Mouse (Mus musculus) hindbrain, embryonic 16.5 days (tissue): Measurements from ENCODE around the gene Snph. TPM values are rescaled to one million over a fixed set of nuclear protein-coding genes. Genes with fewer than 3 reads are reported as not detected.
"Not testable (repeated sequence)": the region's sequence is repeated elsewhere in the genome, so short reads cannot be mapped to it uniquely, and the experiment has no call there.

ENCODE experiments used
- ATAC-seq: fragments of 200-750 bp; cut with Nextera tagmentation; 2 replicates; pipeline ENCODE4 v1.8.0; 2017; ENCODE audit warnings: moderate TSS enrichment, moderate library complexity
- H3K27ac ChIP-seq: fragments of 300-500 bp; sonication (generic); 2 replicates; pipeline ENCODE4 v1.5.1; 2014; ENCODE audit warnings: low read depth, mild to moderate bottlenecking, control low read depth, low read length, moderate library complexity
- H3K27me3 ChIP-seq: fragments of 300-500 bp; sonication (generic); replicated peaks from 2 replicates; pipeline ENCODE4 v1.6.1; 2014; ENCODE audit warnings: low read length; ENCODE audit not compliant: control insufficient read depth, insufficient read depth
- H3K36me3 ChIP-seq: fragments of 300-500 bp; sonication (generic); 2 replicates; pipeline ENCODE4 v1.6.1; 2014; ENCODE audit warnings: mild to moderate bottlenecking, low read length, moderate library complexity, mixed read lengths; ENCODE audit not compliant: control insufficient read depth, insufficient read depth
- H3K4me1 ChIP-seq: fragments of 300-500 bp; sonication (generic); 2 replicates; pipeline ENCODE4 v1.6.1; 2014; ENCODE audit warnings: low read depth, low read length; ENCODE audit not compliant: control insufficient read depth, insufficient read depth
- H3K4me2 ChIP-seq: fragments of 300-500 bp; sonication (generic); 2 replicates; pipeline ENCODE4 v1.6.1; 2014; ENCODE audit warnings: mild to moderate bottlenecking, low read length, control low read depth, moderate library complexity
- H3K4me3 ChIP-seq: fragments of 300-500 bp; sonication (generic); 2 replicates; pipeline ENCODE4 v1.5.1; 2014; ENCODE audit warnings: mild to moderate bottlenecking, low read length, control low read depth, moderate library complexity
- H3K9ac ChIP-seq: fragments of 300-500 bp; sonication (generic); 2 replicates; pipeline ENCODE4 v1.6.1; 2014; ENCODE audit warnings: low read depth, mild to moderate bottlenecking, control low read depth, low read length, moderate library complexity
- H3K9me3 ChIP-seq: fragments of 300-500 bp; sonication (generic); 2 replicates; pipeline ENCODE4 v1.6.1; 2014; ENCODE audit warnings: mild to moderate bottlenecking, low read length, moderate library complexity; ENCODE audit not compliant: control insufficient read depth
- WGBS: fragments of 180-500 bp; shearing (Covaris S2); extraction: QIAGEN DNeasy Blood & Tissue Kit; methylation state at CpG from one replicate; pipeline ENCODE4 v1.1.7; 2014; 5-methylcytosine and 5-hydroxymethylcytosine counted together
- polyA plus RNA-seq: library from polyadenylated mRNA; unstranded; fragments of >200 nt; fragmentation: Nextera tagmentation; extraction: Ambion mirVana; gene quantifications from 2 replicates; pipeline ENCODE4 v1.2.1, GENCODE M21; 2015

The Snph gene
- polyA plus RNA-seq, 1 experiment from 2014 or later: 24.8 TPM

- Histone ChIP-seq H3K4me2 (peak overlapping the region; percentile 84), H3K4me1 (peaks cover 22% of the 10 kb centered on the region), H3K27me3 (no peaks in the 10 kb centered on the region), H3K36me3 (no peaks in the 10 kb centered on the region), H3K4me3 (no peak overlapping the region; the same call in 1 of the 2 replicates), H3K27ac (no peak overlapping the region), H3K9me3 (no peaks in the 10 kb centered on the region), H3K9ac (no peak overlapping the region)
- no peak for ATAC-seq
- 35% methylated on average over 5 of the region's 5 CpGs for WGBS
These were observed 589 bp upstream of the Snph start for GRCm38 (mm10) chr2:151632982-151633381.

DNA sequence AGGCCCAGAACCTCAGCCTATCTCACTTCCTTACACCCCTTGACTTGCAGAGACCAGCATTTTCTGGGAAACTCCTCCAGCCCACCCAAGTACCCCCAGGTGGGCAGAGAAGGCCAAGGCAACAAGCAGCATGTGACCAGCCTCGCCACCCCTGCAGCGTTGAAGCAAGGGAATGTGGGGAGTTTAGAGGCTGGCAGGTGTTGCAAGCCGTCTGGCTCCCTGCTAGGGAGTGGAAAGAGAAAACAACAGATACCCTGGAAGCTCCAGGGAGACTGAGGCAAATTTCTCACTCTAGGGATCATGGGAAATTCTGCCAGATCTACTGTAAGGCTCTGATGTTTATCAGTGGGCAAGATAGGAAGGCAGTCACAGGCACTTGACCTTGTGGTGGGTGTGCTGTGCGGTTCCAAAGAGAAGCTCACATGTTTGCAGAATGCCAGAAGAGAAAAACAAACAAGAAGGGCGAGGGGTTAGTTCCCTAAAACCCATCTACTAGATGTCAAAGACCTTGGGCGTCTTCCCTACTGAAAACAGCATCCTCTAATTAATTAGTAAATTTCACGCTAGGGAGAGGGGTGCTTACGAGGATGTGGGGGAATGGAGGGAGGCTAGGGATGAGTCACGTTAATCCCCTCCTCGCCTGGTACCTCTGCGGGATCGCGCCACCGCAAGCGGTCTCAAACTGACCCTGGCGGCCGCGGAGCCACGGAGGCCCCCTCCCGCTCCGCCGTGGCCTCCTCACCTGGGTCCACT lies 811 bp downstream of the Snph start:
- peak overlapping the region; percentile 94 for H3K27ac ChIP-seq
- H3K9me3 ChIP-seq: no peaks in the 10 kb centered on the region
- no peaks in the 10 kb centered on the region for H3K36me3 ChIP-seq
- 3% methylated on average over 22 of the region's 22 CpGs for WGBS
- peak overlapping the region; percentile 84 for H3K4me2 ChIP-seq
- peaks cover 22% of the 10 kb centered on the region for H3K4me1 ChIP-seq
- ATAC-seq: 0 out of 2 replicates have a peak, but pooled peaks have one; percentile 5
- H3K4me3 ChIP-seq: peak overlapping the region; percentile 92
- H3K9ac ChIP-seq: peak overlapping the region; percentile 93
- H3K27me3 ChIP-seq: no peaks in the 10 kb centered on the region

GRCm38 (mm10) chr2:151629310-151629709 lies 3.1 kb downstream of the Snph start:
- Histone ChIP-seq H3K27ac (no peak overlapping the region; the same call in 1 of the 2 replicates), H3K9me3 (no peaks in the 10 kb centered on the region), H3K4me1 (peaks cover 19% of the 10 kb centered on the region), H3K4me3 (no peak overlapping the region), H3K27me3 (no peaks in the 10 kb centered on the region), H3K4me2 (peak overlapping the region; percentile 36), H3K9ac (0 out of 2 replicates have a peak overlapping the region, but pooled peaks have one; percentile 18), H3K36me3 (no peaks in the 10 kb centered on the region)
- 52% methylated on average over 7 of the region's 7 CpGs for WGBS
- ATAC-seq: no peak

- no peaks in the 10 kb centered on the region for H3K9me3 ChIP-seq
- ATAC-seq: no peak
- no peaks in the 10 kb centered on the region for H3K27me3 ChIP-seq
- no peak overlapping the region for H3K27ac ChIP-seq
- no peak overlapping the region for H3K4me2 ChIP-seq
- 87% methylated on average over 3 of the region's 3 CpGs for WGBS
- H3K36me3 ChIP-seq: no peaks in the 10 kb centered on the region
- no peak overlapping the region for H3K4me3 ChIP-seq
- H3K9ac ChIP-seq: no peak overlapping the region
- peaks cover 19% of the 10 kb centered on the region for H3K4me1 ChIP-seq
These were observed 4.4 kb downstream of the Snph start for GRCm38 (mm10) chr2:151628011-151628410.

DNA sequence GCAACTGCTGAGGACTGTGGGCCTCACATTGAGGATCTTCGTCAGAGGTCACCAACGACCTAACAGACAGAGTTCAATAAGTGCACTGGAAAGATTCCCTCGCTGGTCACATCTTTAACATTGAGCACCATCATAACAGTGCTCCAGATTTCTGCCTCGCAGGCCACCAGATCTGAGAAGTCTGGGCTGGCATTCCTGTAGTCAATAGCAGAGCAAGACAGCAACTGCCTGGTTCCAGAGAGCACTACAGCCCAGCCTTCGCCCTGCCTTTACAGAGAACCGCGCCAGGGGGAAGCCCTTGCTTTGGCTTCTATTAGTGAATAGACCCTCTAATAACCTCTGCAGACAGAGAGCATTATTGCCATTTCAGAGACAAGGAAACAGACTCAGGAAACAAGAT lies 6.1 kb downstream of the Snph start:
- H3K9me3 ChIP-seq: no peaks in the 10 kb centered on the region
- WGBS: 90% methylated on average over 7 of the region's 7 CpGs
- no peak overlapping the region for H3K27ac ChIP-seq

GRCm38 (mm10) chr2:151623776-151624175 lies 8.6 kb downstream of the Snph start:
- no peak for ATAC-seq
- Histone ChIP-seq H3K36me3 (no peaks in the 10 kb centered on the region), H3K27me3 (no peaks in the 10 kb centered on the region)

More for the DNA sequence above, 6.1 kb downstream of the Snph start:
- no peaks in the 10 kb centered on the region for H3K36me3 ChIP-seq
- H3K4me2 ChIP-seq: no peak overlapping the region
- peaks cover 16% of the 10 kb centered on the region for H3K4me1 ChIP-seq
- H3K9ac ChIP-seq: no peak overlapping the region
- H3K27me3 ChIP-seq: no peaks in the 10 kb centered on the region
- H3K4me3 ChIP-seq: no peak overlapping the region
- no peak for ATAC-seq

GRCm38 (mm10) chr2:151616551-151617329 lies 15.7 kb downstream of the Snph start:
- H3K27ac ChIP-seq: no peak overlapping the region
- ATAC-seq: no peak
- H3K9ac ChIP-seq: no peak overlapping the region
- H3K36me3 ChIP-seq: no peaks in the 10 kb centered on the region
- H3K4me3 ChIP-seq: no peak overlapping the region
- no peaks in the 10 kb centered on the region for H3K4me1 ChIP-seq
- no peaks in the 10 kb centered on the region for H3K9me3 ChIP-seq
- H3K27me3 ChIP-seq: no peaks in the 10 kb centered on the region
- no peak overlapping the region for H3K4me2 ChIP-seq
- WGBS: 79% methylated on average over 6 of the region's 6 CpGs

More at GRCm38 (mm10) chr2:151623776-151624175, 8.6 kb downstream of the Snph start:
- Histone ChIP-seq H3K4me3 (no peak overlapping the region), H3K4me2 (no peak overlapping the region), H3K4me1 (no peaks in the 10 kb centered on the region; the same call in 1 of the 2 replicates), H3K9me3 (no peaks in the 10 kb centered on the region), H3K27ac (no peak overlapping the region), H3K9ac (no peak overlapping the region)
- 83% methylated on average over 3 of the region's 3 CpGs for WGBS

GRCm38 (mm10) chr2:151615779-151616178 lies 16.6 kb downstream of the Snph start:
- WGBS: 88% methylated on average over 6 of the region's 8 CpGs
- not testable (repeated sequence) for H3K4me1 ChIP-seq

GRCm38 (mm10) chr2:151609974-151610373 lies 22.4 kb downstream of the Snph start:
- Histone ChIP-seq H3K27ac (no peak overlapping the region), H3K36me3 (no peaks in the 10 kb centered on the region), H3K9me3 (no peaks in the 10 kb centered on the region), H3K27me3 (no peaks in the 10 kb centered on the region), H3K4me1 (peaks cover 9% of the 10 kb centered on the region), H3K4me2 (no peak overlapping the region), H3K9ac (no peak overlapping the region), H3K4me3 (no peak overlapping the region)
- 19% methylated on average over 3 of the region's 3 CpGs for WGBS
- no peak for ATAC-seq

More at GRCm38 (mm10) chr2:151615779-151616178, 16.6 kb downstream of the Snph start:
- not testable (repeated sequence) for H3K27me3 ChIP-seq, H3K4me2 ChIP-seq, H3K9me3 ChIP-seq, H3K36me3 ChIP-seq, H3K4me3 ChIP-seq, ATAC-seq, H3K27ac ChIP-seq, H3K9ac ChIP-seq
